Mouse (Mus musculus): ENCODE data around the gene Stx5a.

The Stx5a gene

DNA sequence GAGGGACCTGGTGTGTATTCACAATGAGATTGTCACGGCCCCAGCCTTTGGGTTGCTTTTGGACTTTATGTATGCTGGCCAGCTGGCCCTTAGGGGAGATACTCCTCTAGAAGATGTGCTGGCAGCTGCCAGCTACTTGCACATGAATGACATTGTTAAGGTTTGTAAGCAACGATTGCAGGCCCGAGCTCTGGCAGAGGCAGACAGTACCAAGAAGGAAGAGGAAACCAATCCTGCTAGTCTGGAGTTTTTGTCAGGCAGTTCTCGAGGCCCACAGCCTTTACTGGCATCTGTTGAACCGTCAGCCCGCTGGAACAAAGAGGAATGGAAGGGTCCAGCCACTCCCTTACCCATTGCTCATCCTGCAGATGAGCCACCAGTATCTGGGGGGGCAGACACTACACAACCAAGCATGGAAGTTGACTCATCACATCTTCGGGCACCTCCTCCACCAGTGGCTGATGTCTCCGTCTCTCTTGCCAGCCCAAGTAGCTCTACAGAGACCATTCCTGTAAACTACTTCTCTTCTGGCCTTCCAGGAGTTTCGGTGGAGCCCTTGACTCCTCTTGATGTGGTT is 62.1 kb downstream of the Stx5a start:
- no peak for DNase-seq

DNA sequence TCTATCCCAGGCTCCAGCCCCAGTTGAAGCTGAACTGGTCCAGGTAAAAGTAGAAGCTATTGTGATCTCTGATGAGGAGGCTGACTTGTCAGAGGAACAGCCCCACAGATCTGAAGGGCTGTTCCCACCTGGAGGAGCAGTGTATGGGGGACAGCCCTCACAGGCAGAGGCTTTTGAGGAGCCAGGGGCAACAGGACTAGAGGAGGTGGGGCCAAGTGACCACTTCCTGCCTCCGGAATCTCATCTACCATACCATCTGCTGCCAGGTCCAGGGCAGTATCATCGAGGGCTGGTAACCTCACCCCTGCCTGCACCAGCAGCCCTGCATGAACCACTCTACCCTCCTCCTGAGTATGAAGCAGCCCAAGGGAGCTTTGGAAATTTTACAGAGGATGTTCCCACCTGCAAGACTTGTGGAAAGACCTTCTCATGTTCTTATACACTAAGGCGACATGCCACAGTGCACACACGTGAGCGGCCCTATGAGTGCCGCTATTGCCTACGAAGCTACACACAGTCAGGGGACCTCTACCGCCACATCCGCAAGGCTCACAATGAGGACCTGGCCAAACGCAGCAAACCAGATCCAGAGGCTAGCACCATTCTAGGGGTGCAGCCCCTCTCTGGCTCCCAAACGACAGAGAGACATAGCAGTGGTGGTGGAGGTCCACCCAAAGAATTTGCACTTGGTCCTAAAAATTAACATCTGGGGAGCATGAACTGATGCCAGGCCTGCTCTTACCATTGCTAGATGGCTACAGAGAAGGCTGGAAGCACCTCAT is 62.9 kb downstream of the Stx5a start:
- no peak for DNase-seq
